Mouse (Mus musculus) c-Kit-positive CD71-positive TER-119-positive erythroid progenitor cells, embryonic 14.5 days (primary cell): ENCODE measurements around the gene Ccdc28b.

Source experiments
- DNase-seq: peaks from one replicate; pipeline ENCODE4 v3.0.0-alpha.2; 2013; ENCODE audit warnings: low spot score

Ccdc28b gene

GRCm38 (mm10) chr4:129622803-129623535, 778 bp downstream of the Ccdc28b start:
- DNase-seq: no peak

DNA sequence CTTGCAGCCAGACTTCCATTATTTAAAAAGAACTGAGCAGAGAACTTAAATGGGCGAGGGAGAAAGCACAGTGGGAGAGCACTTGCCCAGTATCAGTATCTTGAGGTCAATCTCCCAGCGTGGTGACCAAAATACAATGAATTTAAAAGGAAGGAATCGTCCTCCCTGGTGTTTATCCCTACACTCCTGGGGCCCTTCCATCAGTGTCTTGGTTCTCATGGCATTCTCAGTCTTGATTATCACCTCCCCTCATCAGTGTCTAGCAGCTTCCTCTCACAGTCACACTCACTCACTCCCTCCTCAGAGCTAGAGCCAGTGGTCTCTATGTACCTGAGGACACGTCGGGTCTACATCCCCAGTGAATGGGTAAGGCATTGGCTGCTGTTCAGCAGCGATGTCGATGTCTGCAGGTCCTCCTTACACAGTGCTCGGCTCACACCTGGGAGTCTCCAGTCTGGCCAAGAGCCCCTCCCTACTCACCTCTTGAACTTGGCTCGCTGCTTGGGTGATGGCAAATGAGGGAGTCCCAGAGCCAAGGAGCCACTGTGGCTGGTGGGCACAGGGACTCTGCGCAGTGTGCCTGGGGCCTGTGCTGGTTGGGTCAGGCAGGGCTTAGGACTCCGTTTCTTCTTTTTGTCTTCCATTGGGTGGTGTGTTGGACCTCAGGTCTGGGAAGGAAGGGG, 1.5 kb downstream of the Ccdc28b start:
- no peak for DNase-seq

DNA sequence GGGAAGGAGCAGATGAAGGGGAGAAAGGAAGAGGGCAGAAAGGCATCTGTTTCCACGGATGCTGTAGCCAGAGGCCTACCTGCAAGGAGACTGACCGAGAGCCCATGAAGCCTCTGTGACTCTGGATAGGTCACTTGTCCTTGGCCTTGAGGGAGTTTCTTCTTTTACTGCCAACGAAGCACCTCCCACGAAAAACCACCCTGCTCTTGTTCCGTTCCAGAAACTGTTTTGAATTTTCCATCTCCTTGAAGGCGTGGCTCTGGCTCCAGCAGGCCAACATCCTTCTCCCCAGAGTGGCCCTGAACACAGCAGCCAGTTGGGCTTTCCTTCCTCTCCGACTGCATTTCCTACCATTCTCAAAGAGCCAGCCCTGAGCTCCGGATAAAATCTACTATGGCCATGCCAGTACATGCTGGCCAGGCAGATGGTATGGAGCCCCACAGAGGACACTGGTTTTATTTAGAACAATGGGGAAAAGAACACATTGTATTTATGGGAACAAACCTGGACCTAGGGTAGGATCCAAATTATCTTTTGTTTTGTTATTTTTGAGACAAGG, 2.4 kb downstream of the Ccdc28b start:
- DNase-seq: no peak

DNA sequence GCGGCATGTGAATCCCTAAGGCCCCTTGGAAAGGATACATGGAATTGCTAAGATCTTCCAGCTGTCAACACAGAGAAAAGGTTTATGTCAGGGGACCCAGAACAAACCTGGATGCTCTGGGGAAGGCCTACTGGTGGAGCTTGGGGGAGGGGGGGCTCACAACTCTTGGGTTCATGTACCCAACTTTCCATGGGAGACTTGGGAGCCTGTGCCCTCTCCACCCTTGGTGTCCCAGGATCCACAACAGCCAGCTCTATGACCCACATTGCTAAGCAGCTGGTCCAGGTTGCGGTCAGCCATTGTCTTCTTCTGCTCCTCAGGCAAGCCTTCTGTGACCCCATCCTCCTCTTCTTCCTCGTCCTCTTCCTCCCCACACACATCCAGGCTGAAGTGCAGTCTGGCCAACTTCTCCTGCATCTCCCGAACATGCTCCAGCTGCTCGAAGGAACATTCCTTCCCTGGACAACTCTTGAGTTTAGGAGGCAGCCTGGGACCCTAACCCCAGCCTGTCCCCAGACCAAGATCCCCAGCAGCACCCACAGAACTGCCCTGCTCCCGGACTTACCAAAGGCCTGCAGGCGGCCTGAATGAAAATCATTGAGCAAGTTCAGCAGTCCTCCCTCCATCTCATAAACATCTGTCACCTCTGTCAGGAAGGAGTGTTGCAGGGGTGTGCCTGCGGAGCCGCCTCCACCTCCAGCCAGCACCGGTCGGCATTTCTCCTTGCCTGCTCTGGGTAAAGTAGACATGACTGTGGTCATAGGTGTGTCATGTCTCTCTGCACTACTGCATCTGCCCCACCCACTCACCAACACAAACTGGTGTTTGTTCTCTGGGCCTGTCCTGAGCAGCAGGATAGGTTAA, 3.1 kb downstream of the Ccdc28b start:
- DNase-seq: no peak

DNA sequence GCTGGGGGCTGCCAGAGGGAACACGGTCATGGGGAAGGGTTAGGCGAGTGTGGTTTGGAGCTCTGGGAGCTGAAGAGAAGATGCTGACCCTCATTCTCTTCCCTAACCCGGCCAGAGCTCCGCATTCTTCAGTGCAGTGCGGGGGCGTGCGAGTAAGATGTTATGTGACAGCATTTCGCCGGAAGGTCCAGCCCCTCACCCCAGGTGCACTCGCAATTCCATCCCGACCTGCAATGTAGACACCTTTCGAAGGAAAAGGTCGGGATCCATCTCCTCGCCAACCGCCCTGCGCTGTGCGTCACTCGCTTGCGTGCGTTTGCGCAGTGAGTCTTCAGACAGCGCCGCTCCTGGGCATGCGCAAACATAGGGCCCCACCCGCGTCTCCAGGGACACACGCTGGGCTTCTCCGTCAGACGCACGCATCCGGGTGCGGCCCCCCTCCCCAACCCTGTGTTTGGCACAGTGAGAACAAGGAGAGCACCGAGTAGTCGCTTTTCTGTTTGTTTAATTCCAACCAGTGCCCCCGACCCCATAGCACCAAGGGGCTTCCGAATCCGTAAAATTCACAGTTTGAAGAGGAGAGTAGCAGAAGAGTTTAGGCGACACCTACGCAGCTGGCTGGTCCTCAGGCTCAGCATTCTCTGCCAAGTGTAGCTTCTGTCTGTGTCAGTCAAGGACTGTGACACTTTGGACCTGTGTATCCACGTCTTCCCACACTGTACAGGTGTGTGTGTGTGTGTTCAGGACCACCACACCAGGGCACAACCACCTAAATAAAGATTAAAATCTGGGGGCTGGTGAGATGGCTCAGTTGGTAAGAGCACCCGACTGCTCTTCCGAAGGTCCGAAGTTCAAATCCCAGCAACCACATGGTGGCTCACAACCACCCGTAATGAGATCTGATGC, 4.7 kb downstream of the Ccdc28b start, which contains the start of gene Iqcc:
Gene Iqcc, minus strand, starts transcription at position 314 of the 906 bp plus-strand sequence.
- DNase-seq: peak; percentile 89

DNA sequence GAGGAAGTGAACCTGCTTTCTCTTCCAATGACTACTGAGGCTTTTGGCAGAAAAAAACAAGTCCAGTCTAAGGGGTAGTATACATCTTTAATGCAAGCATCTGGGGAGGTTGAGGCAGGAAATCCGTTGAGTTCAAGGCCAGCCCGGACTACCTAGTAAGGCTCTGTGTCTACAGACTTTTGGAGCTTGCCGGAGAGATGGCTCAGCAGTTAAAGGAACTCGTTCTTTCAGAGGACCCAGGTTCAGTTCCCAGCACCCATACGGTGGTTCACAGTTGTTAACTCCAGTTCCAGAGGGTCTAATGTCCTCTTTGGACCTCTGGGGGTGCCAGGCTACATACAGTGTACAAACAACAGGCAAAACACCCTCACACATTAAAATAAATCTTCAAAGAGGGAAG, 5.7 kb downstream of the Ccdc28b start:
- no peak for DNase-seq

DNA sequence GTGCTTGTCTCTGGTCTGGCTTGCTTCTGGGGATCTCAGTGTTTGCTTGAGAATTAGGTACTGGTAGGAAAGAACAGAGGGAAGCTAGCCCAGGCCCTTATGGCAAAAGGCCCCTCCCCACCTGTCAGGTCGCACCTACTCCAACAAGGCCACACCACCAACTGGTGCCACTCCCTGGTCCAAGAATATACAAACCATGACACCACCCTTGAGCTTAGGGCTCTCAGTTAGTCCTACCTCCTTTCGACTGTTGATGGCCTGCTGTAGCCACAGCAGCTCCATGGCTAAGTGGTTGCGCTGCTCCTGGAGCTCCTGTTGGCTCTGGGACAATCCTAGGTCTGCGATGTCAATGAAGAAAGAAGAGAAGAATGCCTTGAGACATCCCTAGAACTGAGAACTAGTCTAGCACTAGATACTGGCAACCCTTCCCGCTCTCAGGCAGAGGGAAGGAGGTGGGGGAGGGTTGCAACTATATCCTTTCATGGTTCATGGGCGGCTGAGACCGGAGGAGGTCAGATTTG, 6.6 kb downstream of the Ccdc28b start:
- no peak for DNase-seq

- no peak for DNase-seq
These were observed 7.1 kb downstream of the Ccdc28b start for GRCm38 (mm10) chr4:129616631-129617030.

DNA sequence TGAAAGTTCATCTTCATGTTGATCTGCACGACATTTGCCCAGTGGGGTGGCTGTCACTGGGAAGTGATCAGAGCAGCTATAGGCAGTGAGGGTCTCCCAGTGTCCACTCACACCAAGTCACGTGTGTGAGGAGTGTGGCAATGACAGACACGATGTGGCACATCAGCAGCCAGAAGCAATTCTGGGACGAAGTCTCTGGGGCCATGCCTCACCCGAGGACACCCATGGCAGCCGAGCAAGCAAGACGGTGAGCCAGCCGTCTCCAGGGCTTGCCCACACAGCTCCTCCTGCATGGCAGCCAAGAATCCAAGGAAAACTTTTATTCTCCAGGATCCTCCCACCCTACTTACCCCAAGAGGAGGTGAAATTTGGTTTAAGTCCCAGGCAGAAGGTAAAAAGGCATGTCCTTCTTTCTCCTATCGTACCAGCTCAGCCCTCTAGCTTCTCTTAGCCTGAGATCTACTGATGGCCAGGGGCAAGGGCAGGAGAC, 7.9 kb downstream of the Ccdc28b start:
- DNase-seq: no peak

- DNase-seq: no peak
These were observed 9.7 kb downstream of the Ccdc28b start, which contains the start of gene Dcdc2b for GRCm38 (mm10) chr4:129614093-129614492. Dcdc2b (minus strand) TSS chr4:129614257.

GRCm38 (mm10) chr4:129610472-129610871, 13.3 kb downstream of the Ccdc28b start:
- no peak for DNase-seq

- no peak for DNase-seq
These were observed 13.7 kb downstream of the Ccdc28b start for GRCm38 (mm10) chr4:129610026-129610425.

GRCm38 (mm10) chr4:129609139-129609631, 14.6 kb downstream of the Ccdc28b start:
- DNase-seq: no peak

DNA sequence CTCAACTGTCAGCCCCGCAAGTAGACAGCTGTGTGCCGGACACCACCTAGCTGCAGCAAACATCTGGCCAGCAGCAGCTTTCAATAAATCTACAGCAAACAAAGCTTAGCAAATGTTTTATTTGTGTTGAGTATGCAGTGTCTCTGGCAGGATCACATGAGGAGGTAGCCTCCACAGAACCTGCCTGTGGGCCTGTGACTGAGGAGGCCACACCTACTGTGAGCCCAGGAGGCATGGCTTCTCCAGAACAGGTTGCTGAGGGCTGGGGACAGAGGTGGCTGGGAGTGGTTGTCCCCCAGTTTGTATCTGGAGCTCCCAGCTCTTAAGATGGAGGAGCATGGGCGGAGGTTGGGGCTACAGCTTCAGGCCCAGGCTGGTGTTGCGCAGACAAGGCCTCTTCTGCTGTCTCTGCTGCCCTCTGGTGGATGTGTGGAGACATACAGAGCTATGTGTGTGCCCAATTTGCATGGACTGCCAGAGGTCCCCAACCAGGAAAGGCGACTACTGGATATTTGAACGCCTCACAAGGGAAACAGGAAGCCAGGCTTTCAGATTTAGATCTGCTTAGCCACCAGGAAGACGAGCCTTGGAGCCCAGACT, 15.2 kb downstream of the Ccdc28b start:
- DNase-seq: peak; percentile 87

GRCm38 (mm10) chr4:129600233-129601158, 23.3 kb downstream of the Ccdc28b start, which contains the start of the genes Eif3i and Tmem234:
Eif3i (minus strand) TSS chr4:129600648.
Tmem234 (plus strand) TSS chr4:129600668.
- peak; percentile 79 for DNase-seq

DNA sequence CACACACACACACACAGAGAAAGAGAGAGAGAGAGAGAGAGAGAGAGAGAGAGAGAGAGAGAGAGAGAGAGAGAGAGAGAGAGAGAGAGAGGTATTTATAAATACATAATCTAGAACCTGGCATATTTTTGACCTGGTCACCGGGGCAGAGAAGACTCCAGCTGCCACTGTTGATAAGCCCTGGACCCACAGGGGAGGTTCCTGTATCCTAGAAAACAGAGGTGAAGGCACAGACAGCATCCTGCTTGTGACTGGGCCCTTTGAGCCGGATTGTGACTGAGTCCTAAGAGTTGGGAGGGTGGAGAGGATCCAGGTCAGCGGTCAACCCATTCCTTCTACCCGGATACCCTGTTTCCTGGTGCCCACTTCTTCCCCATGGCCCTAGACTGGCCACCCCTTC, 34.9 kb downstream of the Ccdc28b start:
- no peak for DNase-seq

- DNase-seq: no peak
These were observed 36.8 kb downstream of the Ccdc28b start for GRCm38 (mm10) chr4:129586943-129587342.

DNA sequence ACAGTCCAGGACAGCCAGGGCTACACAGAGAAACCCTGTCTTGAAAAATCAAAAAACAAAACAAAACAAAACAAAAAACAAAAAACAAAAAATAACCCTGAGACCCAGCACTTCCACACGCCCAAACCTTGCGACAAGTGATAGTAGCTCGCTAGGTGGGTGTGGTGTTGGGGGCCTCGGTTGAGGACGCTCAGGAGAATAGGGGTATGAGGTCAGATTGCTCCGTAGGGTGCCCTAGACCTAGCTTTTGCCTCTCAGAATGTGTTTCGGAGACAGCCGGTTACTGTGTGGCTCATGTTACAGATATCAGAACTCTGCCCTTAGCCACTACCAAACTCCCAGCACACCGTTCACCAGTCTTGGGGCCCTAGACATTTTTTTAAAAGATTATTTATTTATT, 38.0 kb downstream of the Ccdc28b start:
- DNase-seq: no peak
